Mouse (Mus musculus): Measurements from ENCODE around the gene Cstf3. TPM values are rescaled to one million over a fixed set of nuclear protein-coding genes. Genes with fewer than 3 reads are reported as not detected.

The Cstf3 gene
- polyA plus RNA-seq, 1 experiment = 36.1 TPM

DNA sequence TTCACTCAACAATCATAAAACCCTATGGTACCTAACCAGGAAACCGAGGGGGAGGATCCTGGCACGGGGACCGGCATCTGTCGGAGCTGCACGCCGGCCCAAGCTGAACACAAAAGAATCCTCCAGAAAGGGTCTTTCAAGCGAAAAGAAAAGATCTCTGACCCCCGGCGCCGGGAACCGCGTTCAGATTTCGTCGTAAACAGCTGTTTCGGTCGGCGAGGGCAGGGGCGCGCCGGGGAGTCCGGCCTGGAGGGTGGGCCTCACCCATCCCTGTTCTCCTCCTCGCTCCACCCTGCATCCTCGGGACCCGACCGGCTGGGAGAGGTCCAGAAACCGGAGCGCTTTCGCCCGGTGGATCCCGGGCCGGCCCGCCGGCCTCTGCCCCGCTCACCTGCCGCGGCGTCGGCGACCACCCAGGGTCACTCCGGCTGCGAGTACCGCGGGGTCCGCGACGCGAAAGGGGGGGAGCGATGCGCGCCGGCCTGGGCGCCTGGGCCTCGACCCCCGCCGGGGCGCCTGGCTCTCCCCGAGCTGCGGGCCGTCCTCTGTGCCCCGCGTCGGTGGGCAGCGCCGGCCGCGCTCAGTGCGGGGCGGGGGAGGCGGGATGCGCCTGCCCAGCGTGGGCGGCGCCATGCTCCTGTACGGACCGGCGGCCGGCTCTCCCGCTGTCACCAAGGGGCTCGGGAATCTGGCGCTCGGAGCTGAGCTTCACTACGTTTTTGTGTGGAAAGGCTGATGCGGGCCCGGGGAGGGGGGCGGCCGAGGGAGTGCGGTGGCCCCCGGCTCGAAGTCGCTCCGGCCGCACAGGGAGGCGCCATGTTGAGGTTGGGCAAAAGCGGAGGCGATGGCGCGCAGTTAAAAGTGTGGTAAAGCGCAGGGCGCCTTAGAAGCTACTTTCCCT, 121.5 kb downstream of the Cstf3 start, which contains the start of gene Tcp11l1:
Tcp11l1 (minus strand) TSS at position 585 of the 901 bp plus-strand sequence.
- DNase-seq (ENCODE audit: low spot score) = peak; percentile 78

DNA sequence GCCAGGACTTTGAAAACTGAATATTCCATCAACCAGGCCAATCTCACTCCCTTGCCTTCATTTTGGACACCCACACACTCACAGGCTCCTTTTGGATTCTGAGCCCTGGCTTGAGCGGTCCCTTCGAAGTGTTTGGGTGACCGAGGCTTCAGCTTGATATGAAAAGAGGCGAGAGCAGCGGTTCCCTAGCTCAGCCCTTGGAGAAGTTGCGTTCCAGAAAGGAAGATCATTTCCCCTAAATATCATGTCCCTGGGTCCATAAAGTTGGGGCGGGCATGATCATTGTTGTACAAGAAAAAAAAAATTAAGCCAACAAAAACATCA, 122.1 kb downstream of the Cstf3 start:
- DNase-seq (ENCODE audit: low spot score) = no peak

DNA sequence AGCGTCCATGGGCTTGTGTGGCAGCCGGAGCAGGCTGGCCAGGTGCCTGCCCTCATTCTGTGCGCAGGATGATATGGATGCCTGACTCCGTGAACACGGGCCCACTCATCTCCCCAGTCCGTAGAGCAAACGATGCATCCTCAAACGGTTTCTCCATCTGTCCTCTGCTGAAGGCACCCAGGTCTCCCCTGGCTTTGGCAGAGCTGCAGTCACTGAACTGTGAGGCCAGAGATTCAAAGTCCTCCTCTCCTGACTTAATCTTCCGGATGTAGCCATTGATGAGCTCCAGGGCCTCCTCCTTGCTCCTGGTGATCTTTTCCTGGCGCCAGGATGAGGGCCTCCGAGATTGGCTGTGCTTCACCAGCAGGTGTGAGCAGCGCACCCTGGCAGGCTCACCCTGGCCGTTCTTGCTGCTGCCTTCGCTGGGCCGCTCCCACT, 124.0 kb downstream of the Cstf3 start:
- DNase-seq (ENCODE audit: low spot score) = no peak

Other genes with a start within 250 kb of the Cstf3 start
- gene D430041D05Rik, start 179.5 kb upstream of the Cstf3 start, polyA plus RNA-seq (2012; rRNA removed) = 0.06 TPM in 2 replicates
- gene Hipk3, start 96.1 kb upstream of the Cstf3 start, polyA plus RNA-seq (2012; rRNA removed) = 33.0 and 43.4 TPM in 2 replicates
- gene Tcp11l1, start 121.6 kb downstream of the Cstf3 start, polyA plus RNA-seq (2012; rRNA removed) = 11.4 and 13.8 TPM in 2 replicates
- gene Pin1rt1, start 125.9 kb downstream of the Cstf3 start, polyA plus RNA-seq (2012; rRNA removed) = not detected in 2 replicates
- 11.2 and 15.3 TPM in 2 replicates for gene Depdc7, start 152.4 kb downstream of the Cstf3 start, polyA plus RNA-seq (2012; rRNA removed)
- 8.1 and 10.3 TPM in 2 replicates for gene Qser1, start 226.2 kb downstream of the Cstf3 start, polyA plus RNA-seq (2012; rRNA removed)